Mouse (Mus musculus) large intestine, adult 2 months (tissue): ENCODE measurements around the gene Slc35a1. TPM values are rescaled to one million over a fixed set of nuclear protein-coding genes. Genes with fewer than 3 reads are reported as not detected.

Source experiments
- polyA plus RNA-seq: library from polyadenylated mRNA; depleted of rRNA; stranded (reverse); fragments of >200 nt; gene quantifications from 2 replicates; pipeline ENCODE4 v1.2.3, GENCODE M21; 2012; rRNA removed

Slc35a1 gene
- polyA plus RNA-seq, 1 experiment, result 15.5 TPM

Other genes starting within 250 kb of the Slc35a1 start
- gene Akirin2, start 136.5 kb downstream of the Slc35a1 start, polyA plus RNA-seq, result 17.9 and 20.6 TPM in 2 replicates
- gene Orc3, start 72.5 kb downstream of the Slc35a1 start, polyA plus RNA-seq, result 8.9 and 15.1 TPM in 2 replicates
- 14.7 and 14.8 TPM in 2 replicates for gene Rars2, start 72.5 kb downstream of the Slc35a1 start, polyA plus RNA-seq
- gene Cfap206, start 42.8 kb upstream of the Slc35a1 start, polyA plus RNA-seq, result not detected in 2 replicates
- not detected in 2 replicates for gene Gm136, start 68.8 kb upstream of the Slc35a1 start, polyA plus RNA-seq
- 4.9 and 5.6 TPM in 2 replicates for gene Smim8, start 91.0 kb upstream of the Slc35a1 start, polyA plus RNA-seq
- gene Zfp292, start 195.5 kb upstream of the Slc35a1 start, polyA plus RNA-seq, result 1.2 and 2.9 TPM in 2 replicates
- not detected in 2 replicates for gene Cga, start 206.3 kb upstream of the Slc35a1 start, polyA plus RNA-seq